22 mouse cellular contexts compared by ENCODE assay signal in genomic region chr19:11459041-11459440, GRCm38 (mm10). TPM values are rescaled to one million over a fixed set of nuclear protein-coding genes. Genes with fewer than 3 reads are reported as not detected.
"Had no signal": no experiment of that assay in that cellular context is flagged by ENCODE, and none has a peak within 500 bp of the region (broad histone marks: within the 10 kb centered on the region; RNA-seq: fewer than 3 reads in every experiment).

No protein-coding gene starts in this region.

RNA-seq across cellular contexts. Expression of gene Ms4a4b, which starts 15.7 kb away (rescaled TPM):
- polyA plus RNA-seq: heart, embryonic 10.5 days; heart, embryonic 11.5 days; heart, embryonic 12.5 days; heart, embryonic 13.5 days; heart, embryonic 14.5 days; hindbrain, embryonic 10.5 days; hindbrain, embryonic 11.5 days; hindbrain, embryonic 12.5 days; hindbrain, embryonic 13.5 days; hindbrain, embryonic 14.5 days; hindbrain, embryonic 15.5 days; hindbrain, embryonic 16.5 days; hindbrain, postnatal 0 days; kidney, embryonic 14.5 days; kidney, embryonic 15.5 days had no signal

RNA-seq across cellular contexts. Expression of gene Gm8369, which starts 26.7 kb away (rescaled TPM):
- polyA plus RNA-seq: heart, embryonic 10.5 days; heart, embryonic 11.5 days; heart, embryonic 12.5 days; heart, embryonic 13.5 days; heart, embryonic 14.5 days; heart, embryonic 15.5 days; heart, embryonic 16.5 days; heart, postnatal 0 days; hindbrain, embryonic 10.5 days; hindbrain, embryonic 11.5 days; hindbrain, embryonic 12.5 days; hindbrain, embryonic 13.5 days; hindbrain, embryonic 14.5 days; hindbrain, embryonic 15.5 days; hindbrain, embryonic 16.5 days; hindbrain, postnatal 0 days; intestine, embryonic 14.5 days; intestine, embryonic 16.5 days; kidney, embryonic 14.5 days; kidney, embryonic 15.5 days; kidney, embryonic 16.5 days; kidney, postnatal 0 days had no signal

RNA-seq across cellular contexts. Expression of gene Ms4a4c, which starts 54.5 kb away (rescaled TPM):
- polyA plus RNA-seq: heart, embryonic 10.5 days; heart, embryonic 11.5 days; heart, embryonic 12.5 days; hindbrain, embryonic 11.5 days; hindbrain, embryonic 12.5 days; hindbrain, embryonic 15.5 days had no signal
